Mouse (Mus musculus) cerebellum, adult 2 months (tissue): ENCODE measurements at regions not wholly inside any gene's neighbourhood (a gene's known extent, or its start where the extent isn't known, plus 50 kb on each side); places are given as distances from the start of the nearest gene placed in this dataset.

Experiments
- CTCF ChIP-seq: fragments of 200-500 bp; IDR thresholded peaks from 2 replicates; pipeline ENCODE4 v1.5.1; 2011; ENCODE audit warnings: low read depth, mild to moderate bottlenecking, control low read depth, low read length, moderate library complexity, borderline replicate concordance; ENCODE audit not compliant: insufficient read depth
- POLR2A ChIP-seq: fragments of 200-500 bp; IDR thresholded peaks from 2 replicates; pipeline ENCODE4 v1.6.1; 2011; ENCODE audit warnings: low read length, control low read depth, borderline replicate concordance; ENCODE audit not compliant: insufficient read depth

- no peak for TF ChIP-seq POLR2A
- TF ChIP-seq CTCF: no peak
Observed at GRCm38 (mm10) chr12:56438384-56438783, 92.7 kb upstream of the Mbip start.
